Mouse (Mus musculus): ENCODE measurements at regions not wholly inside any gene's neighbourhood (a gene's known extent, or its start where the extent isn't known, plus 50 kb on each side); places are given as distances from the start of the nearest gene placed in this dataset.

- TF ChIP-seq ZNF384 (IDR thresholded peaks at IDR 0.05; ENCODE audit: low read depth, low read length) (no peak), ZC3H11A (IDR thresholded peaks at IDR 0.05; ENCODE audit: borderline replicate concordance, low read depth, low read length) (no peak), CHD2 (IDR thresholded peaks at IDR 0.05; ENCODE audit: low read depth, low read length) (no peak), HCFC1 (IDR thresholded peaks at IDR 0.05; ENCODE audit: borderline replicate concordance, insufficient read depth, low read length) (no peak), MAFK (IDR thresholded peaks at IDR 0.05; ENCODE audit: insufficient read depth, low read depth, low read length) (no peak)
- Histone ChIP-seq H3K4me1 (ENCODE audit: control insufficient read depth in 2 of 2, insufficient read depth in 2 of 2, low read length in 2 of 2, poor library complexity in 1 of 2) (peaks cover 0 to 2% of the 10 kb centered on the region in 2 experiments; a peak in 1 of 4 replicates), H3K27ac (ENCODE audit: insufficient read depth, low read depth, low read length, poor library complexity, severe bottlenecking) (no peak overlapping the region), H3K36me3 (ENCODE audit: control insufficient read depth, insufficient read depth, low read length, poor library complexity, severe bottlenecking) (no peaks in the 10 kb centered on the region), H3K9me3 (ENCODE audit: control insufficient read depth, insufficient read depth, low read depth, low read length) (no peaks in the 10 kb centered on the region), H3K9ac (ENCODE audit: insufficient read depth, low read depth, low read length, poor library complexity, severe bottlenecking) (no peak overlapping the region), H3K4me3 (ENCODE audit: insufficient read depth in 1 of 2, low read depth in 1 of 2, low read length in 2 of 2, poor library complexity in 1 of 2, severe bottlenecking in 1 of 2) (no peak overlapping the region)
- no peak for DNase-seq (ENCODE audit: low read depth, low spot score)
- in situ Hi-C loops (cut with MboI; ENCODE audit: low sequenced_read_pairs in 2 of 2, unreplicated experiment in 2 of 2), result no loop called here
These were observed 174.1 kb upstream of the Irx5 start for GRCm38 (mm10) chr8:92183331-92183730.

- Histone ChIP-seq H3K9ac (ENCODE audit: insufficient read depth, low read depth, low read length, poor library complexity, severe bottlenecking) (no peak overlapping the region), H3K4me3 (ENCODE audit: insufficient read depth in 1 of 2, low read depth in 1 of 2, low read length in 2 of 2, poor library complexity in 1 of 2, severe bottlenecking in 1 of 2) (no peak overlapping the region), H3K36me3 (ENCODE audit: control insufficient read depth, insufficient read depth, low read length, poor library complexity, severe bottlenecking) (no peaks in the 10 kb centered on the region), H3K9me3 (ENCODE audit: control insufficient read depth, insufficient read depth, low read depth, low read length) (no peaks in the 10 kb centered on the region), H3K27ac (ENCODE audit: insufficient read depth, low read depth, low read length, poor library complexity, severe bottlenecking) (no peak overlapping the region), H3K4me1 (ENCODE audit: control insufficient read depth in 2 of 2, insufficient read depth in 2 of 2, low read length in 2 of 2, poor library complexity in 1 of 2) (peaks cover 0 to 2% of the 10 kb centered on the region in 2 experiments; a peak in 1 of 4 replicates)
- in situ Hi-C loops (cut with MboI; ENCODE audit: low sequenced_read_pairs in 2 of 2, unreplicated experiment in 2 of 2), result no loop called here
- no peak for TF ChIP-seq MAFK (IDR thresholded peaks at IDR 0.05; ENCODE audit: insufficient read depth, low read depth, low read length)
- TF ChIP-seq CHD2 (IDR thresholded peaks at IDR 0.05; ENCODE audit: low read depth, low read length), result no peak
- TF ChIP-seq ZC3H11A (IDR thresholded peaks at IDR 0.05; ENCODE audit: borderline replicate concordance, low read depth, low read length), result no peak
- TF ChIP-seq HCFC1 (IDR thresholded peaks at IDR 0.05; ENCODE audit: borderline replicate concordance, insufficient read depth, low read length), result no peak
- TF ChIP-seq ZNF384 (IDR thresholded peaks at IDR 0.05; ENCODE audit: low read depth, low read length), result no peak
- no peak for DNase-seq (ENCODE audit: low read depth, low spot score)
These were observed 176.8 kb upstream of the Irx5 start for GRCm38 (mm10) chr8:92180651-92181050.

DNA sequence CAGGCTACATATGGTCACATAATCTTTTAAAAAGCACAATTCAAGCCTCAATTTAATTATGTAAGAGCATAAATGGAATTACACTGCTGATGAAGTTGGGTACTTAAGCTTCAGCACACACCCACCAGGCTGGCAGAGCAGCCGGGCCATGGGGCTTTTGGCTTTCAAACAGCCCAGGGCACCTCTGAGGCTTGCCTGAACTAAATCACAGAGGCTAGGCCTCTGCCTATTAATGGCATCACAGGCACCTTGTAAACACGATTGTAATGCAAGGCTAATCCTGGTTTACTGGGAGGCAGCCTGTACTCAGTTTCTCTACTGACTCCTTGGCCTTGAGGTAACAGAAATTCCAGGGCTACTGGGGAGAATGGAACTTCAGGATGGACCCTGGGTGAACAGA, 178.1 kb upstream of the Irx5 start:
- in situ Hi-C loops (cut with MboI; ENCODE audit: low sequenced_read_pairs in 2 of 2, unreplicated experiment in 2 of 2), result no loop called here
- Histone ChIP-seq H3K27ac (ENCODE audit: insufficient read depth, low read depth, low read length, poor library complexity, severe bottlenecking) (no peak overlapping the region), H3K9me3 (ENCODE audit: control insufficient read depth, insufficient read depth, low read depth, low read length) (no peaks in the 10 kb centered on the region), H3K9ac (ENCODE audit: insufficient read depth, low read depth, low read length, poor library complexity, severe bottlenecking) (no peak overlapping the region), H3K36me3 (ENCODE audit: control insufficient read depth, insufficient read depth, low read length, poor library complexity, severe bottlenecking) (no peaks in the 10 kb centered on the region), H3K4me1 (ENCODE audit: control insufficient read depth in 2 of 2, insufficient read depth in 2 of 2, low read length in 2 of 2, poor library complexity in 1 of 2) (peaks cover 0 to 2% of the 10 kb centered on the region in 2 experiments; a peak in 1 of 4 replicates), H3K4me3 (ENCODE audit: insufficient read depth in 1 of 2, low read depth in 1 of 2, low read length in 2 of 2, poor library complexity in 1 of 2, severe bottlenecking in 1 of 2) (no peak overlapping the region)
- TF ChIP-seq ZNF384 (IDR thresholded peaks at IDR 0.05; ENCODE audit: low read depth, low read length) (no peak), CHD2 (IDR thresholded peaks at IDR 0.05; ENCODE audit: low read depth, low read length) (no peak), MAFK (IDR thresholded peaks at IDR 0.05; ENCODE audit: insufficient read depth, low read depth, low read length) (no peak), HCFC1 (IDR thresholded peaks at IDR 0.05; ENCODE audit: borderline replicate concordance, insufficient read depth, low read length) (no peak), ZC3H11A (IDR thresholded peaks at IDR 0.05; ENCODE audit: borderline replicate concordance, low read depth, low read length) (no peak)
- DNase-seq (ENCODE audit: low read depth, low spot score), result no peak

GRCm38 (mm10) chr8:92176101-92176500, 181.3 kb upstream of the Irx5 start:
- H3K27ac ChIP-seq (ENCODE audit: insufficient read depth, low read depth, low read length, poor library complexity, severe bottlenecking), result no peak overlapping the region
- no peak for DNase-seq (ENCODE audit: low read depth, low spot score)
- H3K36me3 ChIP-seq (ENCODE audit: control insufficient read depth, insufficient read depth, low read length, poor library complexity, severe bottlenecking), result no peaks in the 10 kb centered on the region
- H3K4me1 ChIP-seq (ENCODE audit: control insufficient read depth in 2 of 2, insufficient read depth in 2 of 2, low read length in 2 of 2, poor library complexity in 1 of 2), result no peaks in the 10 kb centered on the region
- H3K9me3 ChIP-seq (ENCODE audit: control insufficient read depth, insufficient read depth, low read depth, low read length), result no peaks in the 10 kb centered on the region
- no peak overlapping the region for H3K4me3 ChIP-seq (ENCODE audit: insufficient read depth in 1 of 2, low read depth in 1 of 2, low read length in 2 of 2, poor library complexity in 1 of 2, severe bottlenecking in 1 of 2)
- no peak overlapping the region for H3K9ac ChIP-seq (ENCODE audit: insufficient read depth, low read depth, low read length, poor library complexity, severe bottlenecking)
- TF ChIP-seq CHD2 (IDR thresholded peaks at IDR 0.05; ENCODE audit: low read depth, low read length) (no peak), ZNF384 (IDR thresholded peaks at IDR 0.05; ENCODE audit: low read depth, low read length) (no peak)
- in situ Hi-C loops (cut with MboI; ENCODE audit: low sequenced_read_pairs in 2 of 2, unreplicated experiment in 2 of 2), result no loop called here

DNA sequence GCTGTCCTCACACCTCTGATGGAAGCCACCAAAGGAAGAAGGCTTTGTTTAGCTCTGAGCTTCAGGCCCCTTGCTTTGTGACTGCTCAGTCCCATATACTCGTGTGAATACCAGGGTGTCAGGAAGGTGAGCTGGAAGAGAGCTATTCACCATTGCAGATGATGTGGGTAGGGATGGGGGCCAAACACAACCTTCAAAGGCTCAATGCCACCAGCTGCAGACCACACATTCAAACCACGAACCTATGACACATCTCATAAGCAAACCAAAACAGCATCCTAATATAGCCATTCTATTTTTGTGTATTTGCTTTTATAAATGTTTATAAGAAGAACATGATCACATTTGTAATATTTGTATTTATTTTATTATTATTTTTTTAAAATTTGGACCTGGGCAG, 183.3 kb upstream of the Irx5 start:
- in situ Hi-C loops (cut with MboI; ENCODE audit: low sequenced_read_pairs in 2 of 2, unreplicated experiment in 2 of 2), result no loop called here
- TF ChIP-seq CHD2 (IDR thresholded peaks at IDR 0.05; ENCODE audit: low read depth, low read length), result no peak
- no peak for TF ChIP-seq ZC3H11A (IDR thresholded peaks at IDR 0.05; ENCODE audit: borderline replicate concordance, low read depth, low read length)
- no peak for TF ChIP-seq HCFC1 (IDR thresholded peaks at IDR 0.05; ENCODE audit: borderline replicate concordance, insufficient read depth, low read length)
- TF ChIP-seq MAFK (IDR thresholded peaks at IDR 0.05; ENCODE audit: insufficient read depth, low read depth, low read length), result no peak
- TF ChIP-seq ZNF384 (IDR thresholded peaks at IDR 0.05; ENCODE audit: low read depth, low read length), result no peak
- Histone ChIP-seq H3K4me1 (ENCODE audit: control insufficient read depth in 2 of 2, insufficient read depth in 2 of 2, low read length in 2 of 2, poor library complexity in 1 of 2) (no peaks in the 10 kb centered on the region), H3K9ac (ENCODE audit: insufficient read depth, low read depth, low read length, poor library complexity, severe bottlenecking) (no peak overlapping the region), H3K36me3 (ENCODE audit: control insufficient read depth, insufficient read depth, low read length, poor library complexity, severe bottlenecking) (no peaks in the 10 kb centered on the region), H3K9me3 (ENCODE audit: control insufficient read depth, insufficient read depth, low read depth, low read length) (no peaks in the 10 kb centered on the region), H3K27ac (ENCODE audit: insufficient read depth, low read depth, low read length, poor library complexity, severe bottlenecking) (no peak overlapping the region), H3K4me3 (ENCODE audit: insufficient read depth in 1 of 2, low read depth in 1 of 2, low read length in 2 of 2, poor library complexity in 1 of 2, severe bottlenecking in 1 of 2) (no peak overlapping the region)
- DNase-seq (ENCODE audit: low read depth, low spot score), result no peak
